Mouse (Mus musculus): ENCODE results near the gene Rngtt.

DNA sequence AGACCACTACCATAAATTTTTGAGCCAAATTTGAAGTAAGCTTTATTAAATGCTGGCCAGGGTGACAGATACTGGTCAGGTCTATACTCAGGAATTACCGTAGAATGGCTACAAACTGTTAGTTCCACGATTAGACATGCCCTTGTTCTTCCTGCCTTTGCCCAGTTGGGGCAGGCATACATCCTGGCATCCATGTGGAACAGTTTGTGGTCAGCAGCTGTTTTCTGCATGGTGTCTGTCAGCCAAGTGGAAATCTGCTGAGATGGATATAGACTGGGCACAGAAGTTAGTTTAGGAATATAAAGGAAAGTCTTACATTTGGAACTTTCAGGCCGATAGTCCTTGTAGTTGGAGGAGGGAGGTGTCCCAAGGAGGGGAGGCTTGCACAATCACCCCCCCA, 136.8 kb downstream of the Rngtt start:
- no peak for TF ChIP-seq CTCF (IDR thresholded peaks at IDR 0.05; ENCODE audit: control insufficient read depth, insufficient read depth, low read length)
- no peak for TF ChIP-seq POLR2A (IDR thresholded peaks at IDR 0.05; ENCODE audit: borderline replicate concordance, control insufficient read depth, low read depth, low read length)
